Mouse (Mus musculus) kidney, adult 8-10 months (tissue): Measurements from ENCODE around the gene Dmkn.
"Not testable (repeated sequence)": the region's sequence is repeated elsewhere in the genome, so short reads cannot be mapped to it uniquely, and the experiment has no call there.

Experiments used
- DNase-seq, 2 experiments: peaks; one replicate each; pipeline ENCODE4 v3.0.0; 2022

Gene Dmkn

DNA sequence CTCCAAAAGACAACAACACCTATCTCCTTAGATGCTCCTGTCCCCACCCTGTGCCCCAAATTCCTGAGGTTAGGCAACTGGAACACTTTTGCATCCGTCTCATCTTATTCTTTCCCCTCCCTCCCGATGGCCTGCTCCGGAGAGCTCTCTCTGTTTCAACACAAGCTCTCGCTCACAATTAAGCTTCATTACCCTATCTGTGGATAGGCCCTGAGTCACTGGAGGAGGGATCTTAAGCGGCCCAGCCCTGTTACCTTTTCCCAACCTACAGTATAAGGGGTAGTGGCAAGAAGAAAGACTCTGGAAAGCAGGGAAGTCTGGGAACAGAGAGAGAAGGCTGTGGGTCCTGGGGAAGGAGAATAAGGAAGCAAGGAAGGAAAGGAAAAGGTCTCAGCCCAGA, at the start of gene Dmkn:
TSS of gene Dmkn (plus strand) at position 301 of the 400 bp plus-strand sequence.
- DNase-seq, result no peak

DNA sequence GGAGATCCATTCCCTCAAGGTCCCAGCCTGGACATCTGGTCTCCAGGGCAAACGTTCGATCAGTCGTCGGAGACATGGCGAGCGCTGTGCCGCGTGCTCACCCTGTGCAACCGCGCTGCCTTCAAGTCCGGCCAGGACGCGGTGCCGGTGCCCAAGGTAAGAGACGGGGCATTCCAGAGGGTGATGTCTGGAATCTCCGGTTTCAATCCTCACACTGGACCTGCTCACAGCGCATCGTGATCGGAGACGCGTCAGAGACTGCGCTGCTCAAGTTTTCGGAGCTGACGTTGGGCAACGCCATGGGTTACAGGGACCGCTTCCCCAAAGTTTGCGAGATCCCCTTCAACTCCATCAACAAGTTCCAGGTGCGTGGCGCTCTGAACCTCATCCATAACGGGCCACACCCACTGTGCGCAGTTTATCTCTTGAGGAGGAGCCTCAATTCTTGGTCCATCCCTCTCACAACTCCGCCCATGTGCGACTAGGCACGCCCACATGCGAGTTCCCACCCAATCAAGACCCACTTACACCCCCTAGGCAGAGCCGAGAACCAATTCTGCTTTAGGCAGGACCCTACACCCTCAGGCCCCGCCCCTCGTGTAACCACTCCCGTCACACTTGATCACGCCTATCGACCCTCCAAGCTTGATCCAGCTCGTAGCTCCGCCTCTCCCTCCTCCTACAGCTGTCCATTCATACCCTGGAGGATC, 46.4 kb upstream of the Dmkn start:
- DNase-seq, result peak; percentile 27 to 34

DNA sequence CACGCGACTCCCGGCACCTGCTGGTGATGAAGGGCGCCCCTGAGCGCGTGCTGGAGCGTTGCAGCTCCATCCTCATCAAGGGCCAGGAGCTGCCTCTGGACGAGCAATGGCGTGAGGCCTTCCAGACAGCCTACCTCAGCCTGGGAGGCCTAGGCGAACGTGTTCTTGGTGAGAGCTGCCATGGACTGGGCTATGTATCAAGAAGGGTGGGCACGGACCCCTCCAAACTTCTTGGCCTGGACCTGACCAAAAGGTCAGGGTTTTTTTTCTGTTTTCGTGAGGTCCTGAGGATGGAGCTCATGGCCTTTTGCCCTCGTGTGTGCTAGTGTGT, 45.9 kb upstream of the Dmkn start:
- DNase-seq, result no peak

DNA sequence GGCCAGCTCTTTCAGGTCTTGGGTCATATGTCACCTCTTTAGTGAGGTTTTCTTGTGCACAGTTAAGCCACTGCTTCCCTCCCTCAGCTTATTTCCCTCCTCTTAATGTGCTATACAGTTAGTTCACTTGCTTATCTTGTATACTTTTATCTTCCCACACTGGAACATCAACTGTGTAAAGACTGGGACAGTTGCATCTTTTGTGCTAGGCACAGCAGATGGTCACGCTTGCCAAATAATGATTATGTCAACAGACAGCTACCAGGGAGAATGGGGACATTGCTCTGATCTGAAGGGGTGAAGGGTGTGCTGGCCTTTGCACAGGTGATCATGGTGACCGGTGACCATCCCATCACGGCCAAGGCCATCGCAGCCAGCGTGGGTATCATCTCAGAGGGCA, 43.9 kb upstream of the Dmkn start:
- no peak for DNase-seq

DNA sequence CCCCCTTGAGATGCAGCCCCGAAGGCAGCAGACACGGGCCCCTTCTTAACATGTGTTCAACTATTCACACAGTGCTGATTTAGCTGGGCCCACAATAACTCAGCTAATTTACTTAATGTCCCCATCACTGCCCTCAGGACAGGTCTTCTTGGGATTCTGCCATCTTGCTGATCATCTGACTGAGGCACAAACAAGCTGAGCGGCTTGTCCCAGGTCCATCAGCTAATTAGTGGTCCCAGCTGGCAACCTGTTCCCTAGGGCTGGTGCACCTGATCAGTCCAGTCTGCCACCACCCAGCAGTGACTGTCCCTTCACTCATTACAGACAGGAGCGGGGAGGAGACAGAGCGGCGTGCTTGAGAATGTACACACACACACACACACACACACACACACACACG, 42.3 kb upstream of the Dmkn start:
- no peak for DNase-seq

DNA sequence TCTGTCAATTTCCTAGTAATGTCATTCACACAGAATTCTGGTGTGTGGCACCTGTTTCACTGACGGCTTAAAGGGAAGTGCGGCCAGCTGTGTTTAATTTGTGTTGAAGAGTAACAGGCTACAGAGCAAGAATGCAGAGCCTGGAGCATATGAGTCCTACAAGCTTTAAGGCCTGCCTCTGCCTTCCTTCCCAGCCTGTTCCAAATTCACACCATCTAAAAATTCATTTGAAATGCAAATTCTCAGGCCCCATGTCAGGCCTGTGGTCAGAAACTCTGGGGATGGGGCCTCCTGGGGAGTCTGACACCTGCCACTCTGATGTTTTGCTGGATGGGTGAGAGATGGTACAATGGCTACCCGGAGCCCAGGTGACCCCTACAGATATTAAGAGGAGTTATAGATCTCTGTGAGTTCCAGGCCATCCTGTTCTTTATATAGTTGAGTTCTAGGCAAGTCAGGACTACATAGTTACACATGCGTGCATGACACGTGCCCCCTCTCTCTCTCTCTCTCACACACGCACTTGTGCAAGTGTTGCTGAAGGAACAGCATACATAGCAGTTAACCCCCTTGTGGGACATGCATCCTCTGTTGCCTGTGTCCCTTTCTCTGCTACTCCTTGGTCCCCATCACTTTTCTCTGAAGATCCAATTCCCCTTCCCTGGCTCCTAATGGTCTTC, 40.1 kb upstream of the Dmkn start:
- no peak for DNase-seq

DNA sequence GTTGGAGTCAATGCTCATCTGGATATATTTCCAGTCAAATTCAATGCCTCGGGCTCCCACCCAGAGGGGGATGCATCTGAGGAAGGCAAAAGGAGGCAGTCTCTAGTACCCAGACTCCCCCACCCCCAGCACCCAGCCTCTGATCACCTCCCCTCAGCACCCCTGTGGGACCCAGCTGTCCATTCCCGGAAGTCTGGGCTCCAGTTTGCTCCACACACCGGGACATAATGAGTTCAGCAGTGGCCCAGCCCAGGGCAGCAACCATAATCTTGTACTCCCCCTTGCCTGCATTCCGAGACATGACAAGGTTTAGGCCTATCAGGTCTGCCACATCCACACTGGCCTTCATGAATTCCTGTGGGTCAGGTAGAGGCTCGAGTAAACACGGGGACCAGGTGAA, 35.3 kb upstream of the Dmkn start:
- peak; percentile 14 to 15 for DNase-seq

DNA sequence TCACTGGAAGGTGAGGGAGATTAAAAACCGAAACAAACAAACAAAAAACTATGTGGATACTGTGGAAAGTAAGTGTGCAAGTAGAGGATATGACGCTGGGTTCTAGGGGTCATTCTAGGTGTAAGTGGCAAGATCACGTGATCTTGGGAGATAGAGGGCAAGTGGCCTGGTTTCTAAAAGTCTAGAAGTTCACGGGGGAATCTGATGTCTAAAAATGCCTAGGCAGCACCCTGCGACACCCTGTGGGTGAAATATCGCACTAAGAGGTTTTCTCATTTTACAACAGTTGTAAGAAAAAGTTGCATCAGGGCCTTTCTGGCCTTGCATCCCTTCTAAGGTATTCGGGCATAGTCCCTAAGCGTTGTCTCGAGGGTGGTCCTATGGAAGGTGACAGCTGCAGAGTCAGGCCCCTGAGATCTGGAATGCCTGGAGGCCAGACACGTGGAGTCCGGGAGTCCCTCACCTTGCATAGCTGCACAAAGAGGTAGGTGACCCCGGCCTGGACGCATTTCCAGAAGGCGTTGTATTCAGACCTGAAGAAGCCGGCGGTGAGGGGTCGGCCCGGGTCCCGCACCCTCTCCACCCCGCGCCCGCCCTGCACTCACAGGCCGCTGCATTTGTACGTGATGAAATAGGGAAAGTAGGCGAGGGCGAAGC, 34.7 kb upstream of the Dmkn start:
- DNase-seq, result peak in 1 of 2 experiments; percentile 35

DNA sequence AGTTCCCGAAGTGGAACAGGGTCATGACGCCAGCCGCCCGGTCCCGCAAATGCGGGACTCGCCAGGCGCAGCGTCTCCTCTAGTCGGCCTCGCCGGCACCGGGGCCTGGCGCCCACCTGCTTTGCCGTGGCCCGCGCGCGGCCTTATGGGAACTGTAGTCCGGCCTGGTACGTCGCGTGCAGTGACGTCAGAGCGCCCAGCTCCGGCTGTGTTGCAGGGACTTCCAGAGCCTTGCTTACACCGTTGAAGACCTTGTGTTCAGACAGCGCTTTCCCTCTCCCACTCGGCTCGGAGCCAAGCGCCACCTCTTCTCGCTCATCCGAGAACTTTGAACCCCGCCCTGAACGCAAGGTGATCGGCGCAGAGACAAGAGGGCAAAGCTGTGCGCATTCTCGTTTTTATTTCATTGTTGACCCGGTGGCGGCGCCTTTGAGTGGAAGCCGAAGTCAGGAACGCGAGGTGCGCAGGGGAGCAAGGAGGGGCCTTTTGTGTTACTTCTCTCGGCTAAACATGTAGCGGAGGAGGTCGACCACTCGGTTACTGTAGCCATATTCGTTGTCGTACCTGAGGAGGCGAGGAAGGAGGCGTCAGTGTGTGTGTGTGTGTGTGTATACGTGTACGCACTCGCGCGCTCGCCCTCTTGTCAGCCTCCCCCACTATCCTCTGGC, 34.0 kb upstream of the Dmkn start, which contains the start of gene Tmem147:
TSS of gene Tmem147 (minus strand) at position 145 of the 668 bp plus-strand sequence.
- DNase-seq, result peak; percentile 97 to 98

DNA sequence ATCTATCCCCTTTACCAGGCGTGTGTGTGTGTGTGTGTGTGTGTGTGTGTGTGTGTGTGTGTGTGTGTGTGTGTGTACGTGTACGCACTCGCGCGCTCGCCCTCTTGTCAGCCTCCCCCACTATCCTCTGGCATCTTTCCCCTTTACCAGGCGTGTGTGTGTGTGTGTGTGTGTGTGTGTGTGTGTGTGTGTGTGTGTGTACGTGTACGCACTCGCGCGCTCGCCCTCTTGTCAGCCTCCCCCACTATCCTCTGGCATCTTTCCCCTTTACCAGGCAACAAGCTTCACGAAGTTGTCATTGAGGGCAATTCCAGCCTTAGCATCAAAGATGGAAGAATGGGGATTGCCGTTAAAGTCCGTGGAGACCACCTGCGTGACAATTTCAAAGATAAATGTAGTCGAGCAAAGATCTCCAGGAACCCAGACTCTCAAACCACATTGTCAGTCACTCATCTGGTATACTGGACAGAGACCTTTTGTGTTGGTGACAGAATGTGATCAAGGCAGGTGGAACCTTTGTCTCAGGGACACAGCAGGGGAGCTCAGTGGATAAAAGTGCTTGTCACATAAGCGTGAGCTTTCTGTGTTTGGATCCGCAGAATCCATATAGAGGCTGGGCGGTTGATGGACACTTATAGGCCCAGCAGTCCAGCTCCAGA, 33.4 kb upstream of the Dmkn start:
- DNase-seq, result not testable (repeated sequence)

DNA sequence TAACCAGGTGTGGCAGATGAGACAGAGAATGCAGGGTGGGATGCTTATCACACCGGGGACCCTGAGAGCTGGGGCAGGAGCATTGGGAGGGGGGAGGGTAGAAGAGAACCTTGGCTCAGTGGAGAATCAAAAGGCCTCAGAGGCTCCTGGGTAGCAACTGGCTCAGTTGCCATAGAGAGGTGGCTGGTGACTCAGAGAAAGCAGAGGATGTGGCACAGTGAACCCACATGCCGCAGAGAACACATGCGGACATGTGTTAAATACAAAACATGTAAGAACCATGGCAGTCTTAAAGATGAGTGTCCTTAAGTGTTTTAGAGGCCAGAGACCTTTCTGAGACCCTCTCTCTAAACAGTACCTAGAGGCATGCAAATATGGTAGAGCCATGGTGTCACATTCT, 27.3 kb upstream of the Dmkn start:
- no peak for DNase-seq

DNA sequence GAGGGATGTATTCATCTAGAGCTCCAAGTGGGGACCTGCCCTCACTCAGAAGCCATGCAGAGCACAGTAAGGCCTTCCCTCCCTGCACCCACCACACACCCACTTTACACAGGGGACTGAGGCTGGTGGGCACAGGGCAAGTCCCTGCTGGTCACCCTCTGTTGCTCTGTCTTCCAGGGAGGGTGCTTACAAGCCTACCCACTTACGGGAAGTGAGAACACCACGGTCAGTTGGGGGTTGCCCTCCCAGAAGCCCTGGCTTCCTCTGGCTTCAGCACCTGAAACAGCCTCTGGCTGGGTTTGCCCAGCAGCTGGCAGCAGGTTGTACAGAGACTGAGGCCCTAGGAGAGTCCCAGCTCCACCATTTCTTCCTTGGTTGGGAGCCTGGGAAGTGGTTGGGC, 21.0 kb upstream of the Dmkn start:
- DNase-seq, result not testable (repeated sequence)

DNA sequence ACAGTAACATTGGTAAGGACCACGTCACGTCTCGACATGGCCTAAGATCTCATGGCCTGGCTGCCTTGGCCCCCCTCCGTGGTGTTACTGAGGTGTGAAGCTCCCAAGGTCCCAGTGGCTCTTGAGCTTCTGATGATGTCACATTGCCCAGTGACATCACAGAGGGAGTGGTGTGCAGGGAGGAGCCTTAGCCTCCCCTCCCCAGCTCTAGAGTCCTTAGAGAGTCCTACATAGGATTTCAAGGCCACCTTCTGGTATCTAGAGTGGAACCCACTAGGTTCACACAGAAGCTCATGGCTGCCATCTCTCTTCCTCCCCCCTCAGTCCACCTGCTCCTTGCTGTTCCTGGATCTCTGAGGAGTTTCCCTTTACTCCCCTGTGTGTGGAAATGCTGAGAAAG, 19.9 kb upstream of the Dmkn start, which contains the start of gene Gapdhs:
TSS of gene Gapdhs (minus strand) at position 65 of the 400 bp plus-strand sequence.
- not testable (repeated sequence) for DNase-seq

DNA sequence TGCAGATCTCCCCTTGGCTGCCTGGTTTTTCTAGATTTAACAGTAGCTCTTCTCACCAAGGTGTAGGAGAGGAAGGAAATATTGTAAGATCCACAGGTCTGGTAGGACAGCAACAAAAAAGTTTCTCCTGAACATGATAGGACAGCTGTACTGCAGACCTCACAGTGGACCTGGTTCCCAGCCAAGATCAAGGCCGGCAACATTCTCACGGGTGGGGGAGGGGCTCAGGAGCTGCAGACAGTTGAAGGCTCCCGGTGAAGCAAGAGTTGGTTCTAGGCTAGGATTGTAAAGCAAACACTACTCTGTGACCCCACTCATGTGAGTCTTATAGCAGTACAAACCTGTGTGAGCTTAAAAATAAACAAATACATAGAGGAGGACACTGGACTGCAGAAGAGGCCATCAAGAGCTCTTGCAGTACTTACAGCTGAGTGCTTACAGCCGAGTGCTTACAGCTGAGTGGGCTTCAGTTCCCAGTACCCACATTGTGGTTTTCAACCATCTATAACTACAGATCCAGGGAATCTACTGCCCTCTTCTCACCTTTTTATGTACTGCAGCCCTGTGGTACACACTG, 19.4 kb upstream of the Dmkn start:
- peak in 1 of 2 experiments; percentile 19 for DNase-seq

DNA sequence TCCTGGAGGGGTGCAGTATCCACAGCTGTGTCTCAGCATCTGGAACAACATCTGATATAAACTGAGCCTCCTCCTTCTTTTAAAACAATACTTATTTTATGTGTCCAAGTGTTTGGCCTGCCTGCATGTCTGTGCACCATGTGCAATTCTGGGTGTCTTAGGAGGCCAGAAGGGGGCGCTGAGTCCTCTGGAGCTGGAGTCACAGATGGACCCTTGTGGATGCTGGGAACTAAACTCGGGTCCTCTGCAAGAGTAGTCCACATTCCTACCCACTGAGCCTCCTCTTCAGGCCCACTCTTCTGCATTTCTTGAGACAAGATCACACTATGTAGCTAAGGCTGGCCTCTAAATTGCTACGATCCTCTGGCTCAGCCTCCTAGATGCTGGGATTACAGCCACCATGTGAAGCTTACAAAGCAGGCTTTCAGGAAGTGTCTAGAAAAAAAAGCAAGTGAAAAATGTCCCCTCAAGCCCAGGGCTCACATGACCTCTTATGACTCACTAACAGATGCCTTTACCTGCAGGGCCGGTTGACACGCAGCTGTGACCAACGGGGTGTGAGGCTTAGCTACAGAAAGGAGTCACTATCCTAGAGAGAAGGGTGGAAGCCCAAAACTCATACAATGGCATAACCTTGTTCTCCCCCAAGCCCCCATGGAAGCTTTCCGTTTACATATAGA, 15.9 kb upstream of the Dmkn start:
- DNase-seq, result no peak

DNA sequence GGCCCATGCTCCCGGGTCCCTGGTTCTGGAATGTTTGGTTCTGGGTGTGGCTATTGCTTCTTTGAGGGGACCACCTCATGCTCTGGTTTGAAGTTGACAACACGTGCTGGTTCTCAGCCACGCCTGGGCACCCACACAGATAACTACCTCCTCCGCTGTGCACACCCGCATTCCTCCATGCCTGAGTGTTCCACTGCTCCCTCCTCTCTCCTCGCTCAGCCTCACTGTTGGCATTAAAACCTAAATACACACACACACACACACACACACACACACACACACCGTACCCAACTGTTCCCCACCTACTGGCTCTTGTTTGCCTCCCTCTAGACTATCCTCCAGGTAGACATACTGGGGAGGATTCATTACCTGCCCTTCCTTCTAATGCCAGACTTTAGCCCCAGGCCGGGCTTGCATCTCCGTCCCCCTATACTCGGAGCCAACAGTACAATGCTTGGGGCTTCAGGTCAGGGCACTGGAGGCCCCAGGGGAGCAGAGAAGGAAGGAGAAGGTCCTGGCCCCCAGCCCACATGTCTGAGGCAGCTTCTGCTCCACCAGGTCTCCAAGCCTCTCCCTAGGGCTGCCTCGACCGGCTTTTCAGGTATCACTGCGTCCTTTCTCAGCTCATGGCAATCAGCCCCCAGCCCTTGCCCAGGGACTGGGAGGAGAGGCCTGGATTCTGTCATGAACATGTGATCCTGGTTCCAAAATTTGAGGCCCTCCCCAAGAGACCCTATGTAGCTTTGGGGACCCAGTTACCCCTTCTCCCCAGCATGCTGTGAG, 13.5 kb upstream of the Dmkn start:
- DNase-seq, result no peak

DNA sequence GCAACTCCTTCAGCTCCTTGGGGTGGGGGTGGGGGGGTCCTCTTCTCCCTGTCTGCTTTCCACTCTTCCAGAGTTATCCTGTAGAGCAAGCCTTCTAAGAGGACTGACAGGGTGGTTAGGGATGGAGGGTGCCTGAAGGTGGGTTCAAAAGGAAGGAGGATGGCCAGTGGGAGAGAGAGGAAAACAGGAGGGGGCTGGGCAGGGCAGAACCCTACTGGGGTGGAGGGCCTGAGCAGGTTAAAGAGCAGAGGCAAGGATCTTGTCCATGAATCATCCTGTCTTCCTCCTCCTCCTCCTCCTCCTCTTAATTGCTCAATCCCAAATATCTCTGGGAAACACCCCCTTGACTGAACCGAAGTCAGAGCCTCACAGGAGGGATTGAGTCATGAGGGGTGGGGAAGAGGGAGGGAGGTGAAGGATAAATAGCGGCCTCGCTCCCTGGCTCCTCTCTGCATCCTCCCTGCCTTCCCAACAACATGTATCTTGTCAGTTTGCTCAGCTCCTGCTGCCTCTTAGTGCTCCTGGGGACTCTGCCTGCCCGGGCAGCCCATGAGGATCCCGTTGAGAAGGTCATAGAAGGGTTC, 12.4 kb upstream of the Dmkn start, which contains the start of gene Sbsn:
TSS of gene Sbsn (plus strand) at position 386 of the 584 bp plus-strand sequence.
- no peak for DNase-seq

DNA sequence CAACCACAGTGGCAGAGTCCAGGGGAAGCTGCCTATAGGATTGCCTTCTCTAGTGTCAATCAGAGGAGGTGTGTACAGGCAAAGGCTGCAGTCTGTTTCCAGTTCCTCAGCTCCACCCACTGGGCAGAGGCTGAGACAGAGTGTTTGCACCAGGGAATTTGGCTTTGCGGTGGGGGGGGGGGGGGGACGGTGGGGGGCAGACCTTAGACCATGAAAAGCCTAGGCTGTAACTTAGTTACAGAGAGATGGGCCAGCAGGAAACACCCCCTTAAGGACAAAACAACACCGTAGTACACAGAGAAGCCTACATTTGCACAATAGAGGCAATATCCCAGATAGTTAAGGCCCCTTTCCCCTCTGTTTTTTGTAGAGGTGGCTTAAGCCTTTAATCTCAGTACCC, 6.6 kb upstream of the Dmkn start:
- DNase-seq, result no peak

DNA sequence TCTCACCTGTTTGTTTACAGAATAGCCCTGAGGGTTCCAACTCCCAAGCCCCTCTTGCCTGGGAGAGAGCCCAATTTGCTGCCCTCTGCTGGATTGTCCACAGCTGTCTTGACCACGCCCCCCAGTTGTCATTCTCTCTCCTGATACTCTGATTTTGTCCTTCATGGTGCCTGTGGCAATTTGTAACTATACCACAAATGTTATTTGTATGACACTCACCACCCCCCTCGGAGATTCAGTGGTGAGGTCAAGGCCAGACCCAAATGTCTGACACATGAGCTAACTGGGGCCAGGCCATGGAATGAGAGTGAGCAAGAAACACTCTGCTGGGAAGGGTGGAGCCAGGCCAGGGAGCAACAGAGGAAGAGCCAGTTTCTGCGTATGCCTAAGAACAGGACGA, 4.7 kb upstream of the Dmkn start:
- peak in 1 of 2 experiments; percentile 41 for DNase-seq

DNA sequence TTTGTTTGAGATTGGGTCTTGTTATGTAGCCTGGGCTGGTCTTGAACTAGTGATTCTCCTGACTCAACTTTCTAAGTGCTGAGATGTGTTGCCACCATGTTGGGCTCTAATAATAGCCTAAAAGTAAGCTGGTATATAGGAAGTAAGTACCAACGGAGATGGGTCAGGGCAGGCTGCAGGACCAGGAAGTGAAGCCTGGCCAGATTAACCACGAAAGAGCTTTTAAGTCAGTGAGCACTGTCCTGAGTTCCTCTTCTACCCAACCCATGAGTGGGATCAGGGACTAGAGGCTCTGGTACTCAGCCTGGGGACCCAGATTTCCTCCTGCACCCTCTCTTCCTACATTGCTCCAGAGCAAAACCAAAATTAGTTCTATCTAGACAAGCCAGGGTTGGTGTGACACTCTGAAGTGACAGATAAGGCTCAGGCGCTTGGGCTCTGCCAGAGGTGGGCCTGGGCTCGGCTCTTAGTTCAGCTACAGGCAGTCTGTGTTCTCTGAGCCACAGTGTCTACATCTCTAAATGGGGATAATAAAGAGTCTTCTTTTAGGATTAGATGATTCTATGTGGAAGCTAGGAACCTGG, 1.7 kb upstream of the Dmkn start:
- no peak for DNase-seq
